Mouse (Mus musculus) brain, embryonic 14.5 days (tissue): ENCODE measurements at regions not wholly inside any gene's neighbourhood (a gene's known extent, or its start where the extent isn't known, plus 50 kb on each side); places are given as distances from the start of the nearest gene placed in this dataset.

Experiments used
- CTCF ChIP-seq: fragments of 200-500 bp; IDR thresholded peaks from 2 replicates; pipeline ENCODE4 v1.5.1; 2012; ENCODE audit warnings: inconsistent platforms, mild to moderate bottlenecking, moderate library complexity, borderline replicate concordance; ENCODE audit not compliant: insufficient read depth, insufficient read length; ENCODE audit errors: extremely low read depth
- POLR2A ChIP-seq: fragments of 200-500 bp; IDR thresholded peaks from 2 replicates; pipeline ENCODE4 v1.6.1; 2012; ENCODE audit warnings: mild to moderate bottlenecking, inconsistent platforms, borderline replicate concordance; ENCODE audit not compliant: poor library complexity, insufficient read depth, insufficient read length, severe bottlenecking; ENCODE audit errors: extremely low read depth

DNA sequence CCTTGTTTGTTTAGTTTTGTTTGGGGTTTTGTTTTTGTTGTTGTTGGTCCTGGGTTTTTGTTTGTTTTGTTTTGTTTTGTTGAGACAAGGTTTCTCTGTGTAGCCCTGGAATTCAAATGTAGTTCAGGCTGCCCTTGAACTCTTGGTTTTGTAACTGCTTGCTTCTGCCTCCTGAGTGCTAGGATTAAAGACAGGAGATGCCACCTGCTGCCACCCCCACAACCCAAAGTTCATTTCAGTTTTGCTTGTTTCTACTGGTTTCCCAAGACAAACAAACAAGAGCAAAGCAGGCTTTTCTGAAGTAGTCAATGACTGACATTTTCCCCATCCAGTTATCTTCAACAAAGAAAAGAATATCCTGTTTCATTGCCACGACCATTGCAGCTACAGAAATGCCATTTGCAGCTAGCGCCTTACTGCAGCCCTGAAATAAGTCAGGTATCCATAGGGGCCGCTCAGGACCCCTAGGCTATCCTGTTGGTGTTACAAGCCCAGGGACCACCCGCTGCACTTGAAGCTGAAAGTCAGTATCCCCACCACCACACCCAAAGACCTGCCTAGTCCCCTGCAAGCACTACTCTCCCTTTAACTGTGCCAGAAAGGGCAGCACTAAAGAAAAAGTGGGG is 108.3 kb upstream of the Egln3 start:
- TF ChIP-seq CTCF: no peak
- TF ChIP-seq POLR2A: no peak
